Mouse (Mus musculus) kidney, postnatal 0 days (tissue): Measurements from ENCODE around the gene Adgrv1. TPM values are rescaled to one million over a fixed set of nuclear protein-coding genes. Genes with fewer than 3 reads are reported as not detected.

ENCODE experiments used
- ATAC-seq: fragments of 200-750 bp; cut with Nextera tagmentation; replicated peaks from 2 replicates; pipeline ENCODE4 v1.8.0; 2017; ENCODE audit warnings: low read depth, moderate number of reproducible peaks, moderate TSS enrichment, moderate library complexity; ENCODE audit not compliant: low FRiP score
- DNase-seq: peaks from one replicate; pipeline ENCODE4 v3.0.0-alpha.2; 2016; ENCODE audit warnings: low spot score
- H3K27ac ChIP-seq: fragments of 300-500 bp; sonication (generic); 2 replicates; pipeline ENCODE4 v1.5.1; 2014; ENCODE audit warnings: mild to moderate bottlenecking
- H3K27me3 ChIP-seq: fragments of 300-500 bp; sonication (generic); 2 replicates; pipeline ENCODE4 v1.6.1; 2014; ENCODE audit warnings: low read length, mixed read lengths; ENCODE audit not compliant: insufficient read depth
- H3K36me3 ChIP-seq: fragments of 300-500 bp; sonication (generic); 2 replicates; pipeline ENCODE4 v1.6.1; 2014; ENCODE audit warnings: low read length, mixed read lengths; ENCODE audit not compliant: insufficient read depth
- H3K4me1 ChIP-seq: fragments of 300-500 bp; sonication (generic); replicated peaks from 2 replicates; pipeline ENCODE4 v1.6.1; 2014; ENCODE audit warnings: antibody characterized with exemption, low read length, mixed read lengths; ENCODE audit not compliant: insufficient read depth
- H3K4me2 ChIP-seq: fragments of 300-500 bp; sonication (generic); 2 replicates; pipeline ENCODE4 v1.6.1; 2014; ENCODE audit warnings: mild to moderate bottlenecking, low read length, moderate library complexity, mixed read lengths
- H3K4me3 ChIP-seq: fragments of 300-500 bp; sonication (generic); replicated peaks from 2 replicates; pipeline ENCODE4 v1.5.1; 2014; ENCODE audit warnings: low read depth, low read length
- H3K9ac ChIP-seq: fragments of 300-500 bp; sonication (generic); 2 replicates; pipeline ENCODE4 v1.6.1; 2014; ENCODE audit warnings: low read depth, low read length
- H3K9me3 ChIP-seq: fragments of 300-500 bp; sonication (generic); replicated peaks from 2 replicates; pipeline ENCODE4 v1.6.1; 2016; ENCODE audit warnings: low read length, inconsistent platforms, mixed read lengths
- CTCF ChIP-seq: IDR thresholded peaks from 2 replicates; pipeline ENCODE4 v1.5.1; 2016; ENCODE audit warnings: antibody characterized with exemption, low read depth, mild to moderate bottlenecking, moderate library complexity
- WGBS: fragments of 180-500 bp; shearing (Covaris S2); extraction: QIAGEN DNeasy Blood & Tissue Kit; methylation state at CpG from one replicate; pipeline ENCODE4 v1.1.7; 2014; 5-methylcytosine and 5-hydroxymethylcytosine counted together
- microRNA-seq: library from miRNA; unstranded; fragments of <30 nt; microRNA quantifications from one replicate; pipeline ENCODE4, GENCODE M21; 2016
- polyA plus RNA-seq: library from polyadenylated mRNA; unstranded; fragments of >200 nt; fragmentation: Nextera tagmentation; extraction: Ambion mirVana; gene quantifications from 2 replicates; pipeline ENCODE4 v1.2.1, GENCODE M21; 2015

Adgrv1 gene
- polyA plus RNA-seq, 1 experiment from 2014 or later, result 2.7 TPM

DNA sequence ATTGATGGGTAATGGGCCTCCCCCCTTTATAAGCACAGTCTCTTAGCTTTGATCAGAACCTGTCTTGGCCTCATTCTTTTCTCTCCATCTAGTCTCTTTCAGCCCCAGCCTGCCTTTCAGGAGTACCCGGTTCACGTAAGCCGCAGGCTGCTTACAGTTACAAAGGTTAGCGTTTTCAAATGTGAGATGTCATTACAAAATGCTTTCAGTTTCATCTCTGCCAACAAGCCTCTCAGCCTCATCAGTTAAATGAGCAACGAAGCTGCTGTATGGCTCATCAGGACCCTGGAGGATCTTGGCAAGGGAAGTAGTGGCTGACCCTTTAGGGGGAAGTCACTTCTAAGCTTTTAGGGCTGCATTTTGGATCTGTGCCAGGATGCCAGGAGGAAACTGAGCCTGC is 560.7 kb downstream of the Adgrv1 start:
- Histone ChIP-seq H3K4me1 (no peaks in the 10 kb centered on the region), H3K27me3 (no peaks in the 10 kb centered on the region), H3K36me3 (no peaks in the 10 kb centered on the region), H3K4me3 (no peak overlapping the region), H3K9ac (no peak overlapping the region), H3K27ac (no peak overlapping the region), H3K9me3 (no peaks in the 10 kb centered on the region), H3K4me2 (no peak overlapping the region)
- TF ChIP-seq CTCF, result no peak
- no peak for DNase-seq
- WGBS, result 89% methylated on average over 5 of the region's 5 CpGs
- ATAC-seq, result no peak

- Histone ChIP-seq H3K36me3 (no peaks in the 10 kb centered on the region), H3K4me2 (no peak overlapping the region), H3K4me3 (no peak overlapping the region), H3K27ac (no peak overlapping the region), H3K9me3 (no peaks in the 10 kb centered on the region), H3K4me1 (no peaks in the 10 kb centered on the region), H3K9ac (no peak overlapping the region), H3K27me3 (no peaks in the 10 kb centered on the region)
- TF ChIP-seq CTCF, result no peak
- 86% methylated on average over 4 of the region's 4 CpGs for WGBS
- ATAC-seq (no peak), DNase-seq (no peak)
These were observed 581.5 kb downstream of the Adgrv1 start for GRCm38 (mm10) chr13:81051448-81051847.

GRCm38 (mm10) chr13:81050911-81051310 is 582.0 kb downstream of the Adgrv1 start:
- H3K36me3 ChIP-seq, result no peaks in the 10 kb centered on the region
- DNase-seq (no peak), ATAC-seq (0 out of 2 replicates have a peak, but pooled peaks have one; percentile 29)
- H3K4me2 ChIP-seq, result no peak overlapping the region
- no peaks in the 10 kb centered on the region for H3K9me3 ChIP-seq
- TF ChIP-seq CTCF, result no peak
- 72% methylated on average over 5 of the region's 5 CpGs for WGBS
- H3K4me3 ChIP-seq, result no peak overlapping the region
- H3K27me3 ChIP-seq, result no peaks in the 10 kb centered on the region
- no peaks in the 10 kb centered on the region for H3K4me1 ChIP-seq
- no peak overlapping the region for H3K9ac ChIP-seq
- H3K27ac ChIP-seq, result no peak overlapping the region

DNA sequence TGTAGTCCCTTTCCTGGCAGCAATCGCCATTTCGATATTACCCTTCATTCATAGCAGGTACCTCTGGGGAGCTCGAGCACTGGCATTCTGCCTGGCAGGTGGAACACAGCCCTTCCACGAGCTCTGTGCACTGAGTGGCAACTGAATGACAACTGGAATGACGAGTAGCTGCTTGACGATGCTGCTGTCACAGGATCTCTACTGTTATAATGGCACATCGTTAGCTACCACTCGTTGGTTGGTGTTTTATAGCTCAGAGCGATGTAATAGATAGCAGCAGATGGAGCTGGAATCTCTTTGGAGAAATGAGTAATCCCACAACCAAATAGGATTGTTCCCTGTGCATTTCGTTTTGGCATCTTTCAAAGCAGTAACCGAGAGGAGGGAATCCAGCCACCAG is 587.6 kb downstream of the Adgrv1 start:
- DNase-seq (no peak), ATAC-seq (no peak)
- no peak overlapping the region for H3K27ac ChIP-seq
- WGBS, result 72% methylated on average over 11 of the region's 11 CpGs
- no peaks in the 10 kb centered on the region for H3K36me3 ChIP-seq
- no peak overlapping the region for H3K9ac ChIP-seq
- H3K4me3 ChIP-seq, result no peak overlapping the region
- no peaks in the 10 kb centered on the region for H3K9me3 ChIP-seq
- TF ChIP-seq CTCF, result no peak
- no peak overlapping the region for H3K4me2 ChIP-seq
- H3K4me1 ChIP-seq, result no peaks in the 10 kb centered on the region
- no peaks in the 10 kb centered on the region for H3K27me3 ChIP-seq

Small RNAs within 50 kb of the gene (microRNA-seq; reads per million reads assigned to microRNA genes)
- not detected for gene Gm25241

Other genes with a start within 250 kb of the Adgrv1 start
- 22.4 and 22.5 TPM in 2 replicates for gene Lysmd3, start 24.5 kb upstream of the Adgrv1 start, polyA plus RNA-seq
- gene Polr3g, start 77.9 kb upstream of the Adgrv1 start, polyA plus RNA-seq, result 7.8 and 8.1 TPM in 2 replicates
- gene Mblac2, start 78.2 kb upstream of the Adgrv1 start, polyA plus RNA-seq, result 8.7 and 9.7 TPM in 2 replicates
- gene Cetn3, start 149.9 kb upstream of the Adgrv1 start, polyA plus RNA-seq, result 266 and 281 TPM in 2 replicates